Mouse (Mus musculus): ENCODE measurements at regions not wholly inside any gene's neighbourhood (a gene's known extent, or its start where the extent isn't known, plus 50 kb on each side); places are given as distances from the start of the nearest gene placed in this dataset.
A peak's percentile ranks its signal among the peaks of the same experiment; 100 is the strongest.

GRCm38 (mm10) chr14:23115889-23116510 is 898.3 kb downstream of the Kcnma1 start:
- DNase-seq (ENCODE audit: low spot score): peak; percentile 41
- Histone ChIP-seq H3K9me3 (replicated peaks) (no peaks in the 10 kb centered on the region), H3K36me3 (no peaks in the 10 kb centered on the region), H3K4me3 (no peak overlapping the region), H3K27me3 (ENCODE audit: low read depth, poor library complexity, severe bottlenecking) (no peaks in the 10 kb centered on the region), H3K27ac (no peak overlapping the region), H3K4me1 (peaks cover 35% of the 10 kb centered on the region)
- 22% methylated on average over 8 of the region's 8 CpGs for WGBS

GRCm38 (mm10) chr14:23114910-23115309 is 899.4 kb downstream of the Kcnma1 start:
- H3K4me3 ChIP-seq: no peak overlapping the region
- peaks cover 35% of the 10 kb centered on the region for H3K4me1 ChIP-seq
- no peaks in the 10 kb centered on the region for H3K27me3 ChIP-seq (ENCODE audit: low read depth, poor library complexity, severe bottlenecking)
- no peaks in the 10 kb centered on the region for H3K36me3 ChIP-seq
- WGBS: 20% methylated on average over 5 of the region's 5 CpGs
- peak; percentile 67 for DNase-seq (ENCODE audit: low spot score)
- peak overlapping the region; percentile 73 for H3K27ac ChIP-seq
- H3K9me3 ChIP-seq (replicated peaks): no peaks in the 10 kb centered on the region

GRCm38 (mm10) chr14:23114456-23114855 is 899.8 kb downstream of the Kcnma1 start:
- DNase-seq (ENCODE audit: low spot score): no peak
- Histone ChIP-seq H3K4me3 (no peak overlapping the region), H3K36me3 (no peaks in the 10 kb centered on the region), H3K27ac (peak overlapping the region; percentile 73), H3K4me1 (peaks cover 35% of the 10 kb centered on the region), H3K27me3 (ENCODE audit: low read depth, poor library complexity, severe bottlenecking) (no peaks in the 10 kb centered on the region), H3K9me3 (replicated peaks) (no peaks in the 10 kb centered on the region)
- 85% methylated on average over 1 of the region's 1 CpGs for WGBS

GRCm38 (mm10) chr14:23112369-23112768 is 901.9 kb downstream of the Kcnma1 start:
- no peaks in the 10 kb centered on the region for H3K36me3 ChIP-seq
- H3K4me3 ChIP-seq: no peak overlapping the region
- no peaks in the 10 kb centered on the region for H3K9me3 ChIP-seq (replicated peaks)
- DNase-seq (ENCODE audit: low spot score): no peak
- 66% methylated on average over 2 of the region's 2 CpGs for WGBS
- no peaks in the 10 kb centered on the region for H3K27me3 ChIP-seq (ENCODE audit: low read depth, poor library complexity, severe bottlenecking)
- H3K27ac ChIP-seq: no peak overlapping the region
- H3K4me1 ChIP-seq: peaks cover 35% of the 10 kb centered on the region

- no peak overlapping the region for H3K27ac ChIP-seq
- peaks cover 8% of the 10 kb centered on the region for H3K4me1 ChIP-seq
- no peaks in the 10 kb centered on the region for H3K36me3 ChIP-seq
- WGBS: 81% methylated on average over 7 of the region's 7 CpGs
- no peaks in the 10 kb centered on the region for H3K9me3 ChIP-seq (replicated peaks)
- H3K27me3 ChIP-seq (ENCODE audit: low read depth, poor library complexity, severe bottlenecking): no peaks in the 10 kb centered on the region
- no peak overlapping the region for H3K4me3 ChIP-seq
- no peak for DNase-seq (ENCODE audit: low spot score)
Observed at GRCm38 (mm10) chr14:23108590-23108989, 905.7 kb downstream of the Kcnma1 start.

GRCm38 (mm10) chr14:23107466-23107865 is 906.8 kb downstream of the Kcnma1 start:
- Histone ChIP-seq H3K4me1 (peaks cover 3% of the 10 kb centered on the region), H3K4me3 (no peak overlapping the region), H3K36me3 (no peaks in the 10 kb centered on the region), H3K27ac (no peak overlapping the region), H3K27me3 (ENCODE audit: low read depth, poor library complexity, severe bottlenecking) (no peaks in the 10 kb centered on the region), H3K9me3 (replicated peaks) (no peaks in the 10 kb centered on the region)
- no peak for DNase-seq (ENCODE audit: low spot score)
- 84% methylated on average over 4 of the region's 4 CpGs for WGBS
